Mouse (Mus musculus) MEL (cell line): ENCODE measurements at regions not wholly inside any gene's neighbourhood (a gene's known extent, or its start where the extent isn't known, plus 50 kb on each side); places are given as distances from the start of the nearest gene placed in this dataset.

Source experiments
- CTCF ChIP-seq, 3 experiments: IDR thresholded peaks in 2 of 3; conservative IDR thresholded peaks in 1 of 3; 2 replicates each; pipeline ENCODE4 v1.5.1; 2011 to 2012; ENCODE audit warnings: low read length in 3 of 3, low read depth in 2 of 3, mild to moderate bottlenecking in 2 of 3, improper control_type of control experiment in 1 of 3, inconsistent platforms in 1 of 3, mixed read lengths in 1 of 3, moderate library complexity in 1 of 3; ENCODE audit not compliant: control insufficient read depth in 1 of 3, insufficient read depth in 1 of 3, poor library complexity in 1 of 3, severe bottlenecking in 1 of 3
- POLR2A ChIP-seq, 2 experiments: IDR thresholded peaks; 2 replicates each; pipeline ENCODE4 v1.6.1; 2011 to 2012; ENCODE audit warnings: low read length in 2 of 2, mild to moderate bottlenecking in 2 of 2, control low read depth in 1 of 2, improper control_type of control experiment in 1 of 2, low read depth in 1 of 2, moderate library complexity in 1 of 2; ENCODE audit not compliant: control insufficient read depth in 1 of 2, insufficient read depth in 1 of 2, poor library complexity in 1 of 2
- POLR2AphosphoS2 ChIP-seq: IDR thresholded peaks from 2 replicates; pipeline ENCODE4 v1.6.1; 2011; ENCODE audit warnings: low read length, improper control_type of control experiment
- TAL1 ChIP-seq: IDR thresholded peaks from 2 replicates; pipeline ENCODE4 v1.6.1; 2012; ENCODE audit warnings: mild to moderate bottlenecking, inconsistent platforms, low read length, moderate library complexity, mixed read lengths
- TCF12 ChIP-seq: IDR thresholded peaks from 2 replicates; pipeline ENCODE4 v1.6.1; 2014; ENCODE audit warnings: low read depth, mild to moderate bottlenecking, inconsistent platforms, low read length, improper control_type of control experiment, moderate library complexity
- UBTF ChIP-seq: IDR thresholded peaks from 2 replicates; pipeline ENCODE4 v1.6.1; 2012; ENCODE audit warnings: low read depth, mild to moderate bottlenecking, inconsistent platforms, low read length, improper control_type of control experiment, moderate library complexity, borderline replicate concordance; ENCODE audit not compliant: insufficient read depth

- no peak for TF ChIP-seq TAL1
- TF ChIP-seq UBTF, result no peak
- no peak for TF ChIP-seq CTCF (IDR thresholded peaks at IDR 0.05 in 2 of 3, conservative IDR thresholded peaks at IDR 0.05 in 1 of 3; ENCODE audit: control insufficient read depth in 1 of 3, insufficient read depth in 1 of 3, low read depth in 2 of 3, low read length in 3 of 3, poor library complexity in 1 of 3, severe bottlenecking in 1 of 3)
- no peak for TF ChIP-seq TCF12
- TF ChIP-seq POLR2A (IDR thresholded peaks at IDR 0.05; ENCODE audit: control insufficient read depth in 1 of 2, insufficient read depth in 1 of 2, low read depth in 1 of 2, low read length in 2 of 2, poor library complexity in 1 of 2), result no peak
- no peak for TF ChIP-seq POLR2AphosphoS2
Measured at GRCm38 (mm10) chr1:47827206-47827605, 934.6 kb upstream of the Slc39a10 start.
